Mouse (Mus musculus) liver, postnatal 0 days (tissue): ENCODE data around the gene Lbhd2. TPM values are rescaled to one million over a fixed set of nuclear protein-coding genes. Genes with fewer than 3 reads are reported as not detected.
A peak's percentile ranks its signal among the peaks of the same experiment; 100 is the strongest.

Experiments
- ATAC-seq: fragments of 200-750 bp; cut with Nextera tagmentation; 2 replicates; pipeline ENCODE4 v1.8.0; 2017; ENCODE audit warnings: mild to moderate bottlenecking, moderate library complexity
- DNase-seq: peaks from one replicate; pipeline ENCODE4 v3.0.0-alpha.2; 2016
- H3K27ac ChIP-seq: fragments of 300-500 bp; sonication (generic); 2 replicates; pipeline ENCODE4 v1.5.1; 2014; ENCODE audit warnings: antibody characterized with exemption, moderate library complexity, mild to moderate bottlenecking, low read depth
- H3K27me3 ChIP-seq: fragments of 300-500 bp; sonication (generic); 2 replicates; pipeline ENCODE4 v1.6.1; 2014; ENCODE audit warnings: low read length, control low read depth, mixed read lengths; ENCODE audit not compliant: insufficient read depth
- H3K36me3 ChIP-seq: fragments of 300-500 bp; sonication (generic); replicated peaks from 2 replicates; pipeline ENCODE4 v1.6.1; 2014; ENCODE audit warnings: mild to moderate bottlenecking, control low read depth, low read length, moderate library complexity, mixed read lengths; ENCODE audit not compliant: insufficient read depth
- H3K4me1 ChIP-seq: fragments of 300-500 bp; sonication (generic); 2 replicates; pipeline ENCODE4 v1.6.1; 2014; ENCODE audit warnings: antibody characterized with exemption, mild to moderate bottlenecking, control low read depth; ENCODE audit not compliant: insufficient read depth
- H3K4me2 ChIP-seq: fragments of 300-500 bp; sonication (generic); 2 replicates; pipeline ENCODE4 v1.6.1; 2014; ENCODE audit warnings: low read depth, mild to moderate bottlenecking, low read length, moderate library complexity, mixed read lengths
- H3K4me3 ChIP-seq: fragments of 300-500 bp; sonication (generic); 2 replicates; pipeline ENCODE4 v1.5.1; 2014; ENCODE audit warnings: low read depth, low read length
- H3K9ac ChIP-seq: fragments of 300-500 bp; sonication (generic); replicated peaks from 2 replicates; pipeline ENCODE4 v1.6.1; 2014; ENCODE audit warnings: mild to moderate bottlenecking, moderate library complexity
- H3K9me3 ChIP-seq: fragments of 300-500 bp; sonication (generic); 2 replicates; pipeline ENCODE4 v1.6.1; 2016; ENCODE audit warnings: mild to moderate bottlenecking, control low read depth, low read length, mixed read lengths
- CTCF ChIP-seq: sonication (generic); IDR thresholded peaks from 2 replicates; pipeline ENCODE4 v1.5.1; 2016; ENCODE audit warnings: antibody characterized with exemption, low read depth
- EP300 ChIP-seq: IDR thresholded peaks from 2 replicates; pipeline ENCODE4 v1.6.1; 2016; ENCODE audit warnings: antibody characterized with exemption, low read depth, mild to moderate bottlenecking
- WGBS: fragments of 180-500 bp; shearing (Covaris S2); extraction: QIAGEN DNeasy Blood & Tissue Kit; methylation state at CpG from one replicate; pipeline ENCODE4 v1.1.7; 2014; ENCODE audit not compliant: insufficient replicate concordance; 5-methylcytosine and 5-hydroxymethylcytosine counted together
- polyA plus RNA-seq: library from polyadenylated mRNA; unstranded; fragments of >200 nt; fragmentation: Nextera tagmentation; extraction: Ambion mirVana; gene quantifications from 2 replicates; pipeline ENCODE4 v1.2.1, GENCODE M21; 2015

Lbhd2 gene
- polyA plus RNA-seq, 1 experiment from 2014 or later: 0.22 TPM

DNA sequence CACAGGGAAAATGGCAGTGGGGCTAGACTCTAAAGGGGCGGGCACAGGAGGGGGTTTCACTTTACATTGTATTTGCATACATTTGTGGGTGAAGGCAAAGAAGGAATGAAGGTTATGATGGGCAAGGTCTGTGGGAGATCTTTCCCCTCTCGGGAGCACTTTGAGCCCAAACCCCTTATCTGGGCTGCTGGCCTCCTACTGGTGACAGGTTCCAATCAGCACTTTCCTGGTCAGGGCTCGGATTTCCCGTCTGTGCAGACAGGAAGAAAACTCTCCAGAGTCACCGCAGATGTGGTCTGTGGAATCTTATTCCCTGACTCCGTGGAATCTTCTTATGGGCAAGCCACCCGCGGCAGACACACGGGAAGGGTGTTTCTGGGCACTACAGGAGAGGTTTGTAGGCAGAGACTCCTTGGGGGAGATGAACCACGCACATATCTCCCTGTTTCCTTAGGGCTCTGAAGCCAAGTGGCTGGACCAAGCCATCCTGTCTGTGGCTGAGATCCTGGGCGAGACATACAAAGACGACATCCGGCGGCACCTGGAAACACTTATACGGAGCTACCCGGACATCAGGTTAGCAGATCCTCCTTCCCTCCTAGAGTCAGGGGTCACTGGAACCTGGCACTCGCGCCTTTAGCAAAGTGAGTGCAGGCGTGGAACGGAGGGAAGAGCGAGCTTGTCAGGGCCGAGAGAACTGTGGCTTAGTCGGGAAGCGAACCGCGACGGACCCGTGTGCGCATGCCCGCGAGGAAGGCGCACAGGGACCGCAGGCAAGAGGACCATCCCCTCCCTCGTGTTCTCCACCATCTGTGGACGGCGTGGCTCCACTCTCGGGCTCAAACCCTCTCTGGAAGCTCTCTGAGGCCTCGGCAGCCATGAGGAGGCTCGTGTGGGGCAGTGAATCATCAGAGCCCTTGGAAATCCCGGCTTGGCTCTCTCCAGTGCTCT, 22.6 kb downstream of the Lbhd2 start:
- no peak for ATAC-seq
- Histone ChIP-seq H3K9me3 (no peaks in the 10 kb centered on the region), H3K4me1 (peaks cover 50% of the 10 kb centered on the region), H3K27me3 (peaks cover 32% of the 10 kb centered on the region), H3K4me3 (peak overlapping the region; percentile 37), H3K27ac (peak overlapping the region; percentile 41; the same call in 1 of the 2 replicates), H3K4me2 (peak overlapping the region; percentile 75), H3K36me3 (no peaks in the 10 kb centered on the region; the same call in 1 of the 2 replicates), H3K9ac (peak overlapping the region; percentile 42)
- DNase-seq: no peak
- TF ChIP-seq CTCF: peak; percentile 31; the same call in 1 of the 2 replicates
- TF ChIP-seq EP300: no peak
- 9% methylated on average over 40 of the region's 40 CpGs for WGBS

- Histone ChIP-seq H3K9me3 (no peaks in the 10 kb centered on the region), H3K4me2 (peak overlapping the region; percentile 75), H3K36me3 (no peaks in the 10 kb centered on the region; the same call in 1 of the 2 replicates), H3K27ac (no peak overlapping the region; the same call in 1 of the 2 replicates), H3K9ac (no peak overlapping the region), H3K4me1 (peaks cover 60% of the 10 kb centered on the region), H3K4me3 (peak overlapping the region; percentile 37), H3K27me3 (peaks cover 22% of the 10 kb centered on the region)
- no peak; the same call in 1 of the 2 replicates for ATAC-seq
- no peak for TF ChIP-seq EP300
- TF ChIP-seq CTCF: no peak
- 29% methylated on average over 27 of the region's 27 CpGs for WGBS
- peak; percentile 56 for DNase-seq
These were observed 23.6 kb downstream of the Lbhd2 start for GRCm38 (mm10) chr12:111430049-111430867.

DNA sequence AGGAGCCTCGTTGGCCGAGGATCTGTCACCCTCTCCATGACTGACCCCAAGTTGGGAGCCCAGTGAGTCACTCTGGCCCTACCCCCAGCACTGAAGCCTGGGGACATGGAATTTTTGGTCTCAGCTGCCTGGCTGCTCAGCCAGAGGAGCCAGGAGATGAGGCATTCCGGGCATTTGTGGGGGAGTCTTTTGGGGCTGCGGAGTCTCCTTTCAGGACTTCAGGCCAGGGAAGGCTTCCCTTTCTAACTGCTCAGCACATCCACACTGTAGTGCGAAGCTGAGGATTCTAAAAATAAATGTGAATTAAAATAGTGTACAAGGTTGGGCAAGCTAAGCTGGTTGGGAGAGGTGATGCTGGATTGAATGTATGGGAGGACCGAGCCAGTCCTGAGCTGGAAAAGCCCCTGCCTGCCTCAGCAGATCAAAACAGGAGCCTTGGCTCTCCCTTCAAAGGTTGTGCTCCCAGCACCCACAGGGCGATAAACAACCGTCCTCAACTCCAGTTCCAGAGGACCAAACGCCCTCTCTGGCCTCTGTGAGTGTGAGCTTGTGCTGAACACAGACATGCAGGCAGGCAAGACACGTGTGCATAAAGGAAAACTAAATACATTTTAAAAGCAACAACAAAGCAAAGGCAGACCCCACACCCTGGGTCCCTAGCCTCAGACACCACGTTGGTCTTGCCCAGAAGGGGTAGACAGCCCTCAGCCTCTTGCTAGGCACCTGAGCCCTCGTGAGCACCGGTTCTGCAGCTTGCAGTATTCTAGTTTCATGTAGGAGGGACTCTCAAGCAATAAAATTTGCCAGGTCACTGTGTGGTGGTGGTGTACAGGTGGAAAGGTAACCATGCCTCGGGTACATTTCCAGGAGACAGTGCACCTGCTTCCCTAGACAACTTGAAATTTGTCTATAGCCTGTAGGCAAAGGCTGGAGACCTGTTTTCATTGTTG, 24.5 kb downstream of the Lbhd2 start:
- no peaks in the 10 kb centered on the region; the same call in 1 of the 2 replicates for H3K36me3 ChIP-seq
- H3K4me2 ChIP-seq: no peak overlapping the region
- TF ChIP-seq CTCF (no peak), EP300 (no peak)
- no peak for ATAC-seq
- WGBS: 57% methylated on average over 14 of the region's 14 CpGs
- no peak overlapping the region for H3K4me3 ChIP-seq
- H3K9ac ChIP-seq: no peak overlapping the region
- H3K27ac ChIP-seq: no peak overlapping the region
- H3K27me3 ChIP-seq: peaks cover 17% of the 10 kb centered on the region
- peaks cover 69% of the 10 kb centered on the region for H3K4me1 ChIP-seq
- no peak for DNase-seq
- H3K9me3 ChIP-seq: no peaks in the 10 kb centered on the region

DNA sequence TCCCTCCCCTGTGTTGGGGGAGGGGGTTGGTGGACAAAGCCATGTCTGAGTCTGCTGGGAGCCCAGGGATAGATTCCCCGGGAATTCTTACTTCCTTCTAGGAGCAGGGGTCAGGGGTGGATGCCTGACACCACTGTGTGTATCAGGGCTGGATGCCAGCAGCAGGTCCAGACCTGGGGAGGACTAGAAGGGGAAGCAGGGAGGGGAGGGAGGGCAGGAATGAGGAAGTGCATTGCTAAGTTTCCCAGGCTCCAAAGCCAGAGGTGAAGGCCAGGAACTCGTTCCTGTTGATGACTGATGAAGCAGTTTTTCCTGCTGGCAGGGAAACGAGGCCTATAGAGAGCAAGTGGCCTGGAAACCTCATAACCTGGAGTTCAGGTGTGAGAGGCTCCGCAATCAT, 25.5 kb downstream of the Lbhd2 start:
- Histone ChIP-seq H3K27ac (no peak overlapping the region), H3K4me1 (peaks cover 78% of the 10 kb centered on the region), H3K9me3 (no peaks in the 10 kb centered on the region), H3K9ac (no peak overlapping the region), H3K36me3 (no peaks in the 10 kb centered on the region; the same call in 1 of the 2 replicates), H3K27me3 (peaks cover 17% of the 10 kb centered on the region), H3K4me2 (no peak overlapping the region), H3K4me3 (no peak overlapping the region)
- 33% methylated on average over 4 of the region's 4 CpGs for WGBS
- no peak for DNase-seq
- no peak for ATAC-seq
- TF ChIP-seq EP300: peak; percentile 30; the same call in 1 of the 2 replicates
- no peak for TF ChIP-seq CTCF

GRCm38 (mm10) chr12:111432751-111433331, 26.2 kb downstream of the Lbhd2 start:
- H3K36me3 ChIP-seq: no peaks in the 10 kb centered on the region; the same call in 1 of the 2 replicates
- no peak for DNase-seq
- no peak for TF ChIP-seq CTCF
- no peak for TF ChIP-seq EP300
- H3K9ac ChIP-seq: no peak overlapping the region
- no peak overlapping the region for H3K4me3 ChIP-seq
- H3K27ac ChIP-seq: peak overlapping the region; percentile 39; the same call in 1 of the 2 replicates
- no peak for ATAC-seq
- H3K4me1 ChIP-seq: peaks cover 83% of the 10 kb centered on the region
- no peaks in the 10 kb centered on the region for H3K9me3 ChIP-seq
- peaks cover 16% of the 10 kb centered on the region for H3K27me3 ChIP-seq
- no peak overlapping the region for H3K4me2 ChIP-seq
- 35% methylated on average over 4 of the region's 5 CpGs for WGBS
